Mouse (Mus musculus): ENCODE data around the gene Unc79.

Unc79 gene

DNA sequence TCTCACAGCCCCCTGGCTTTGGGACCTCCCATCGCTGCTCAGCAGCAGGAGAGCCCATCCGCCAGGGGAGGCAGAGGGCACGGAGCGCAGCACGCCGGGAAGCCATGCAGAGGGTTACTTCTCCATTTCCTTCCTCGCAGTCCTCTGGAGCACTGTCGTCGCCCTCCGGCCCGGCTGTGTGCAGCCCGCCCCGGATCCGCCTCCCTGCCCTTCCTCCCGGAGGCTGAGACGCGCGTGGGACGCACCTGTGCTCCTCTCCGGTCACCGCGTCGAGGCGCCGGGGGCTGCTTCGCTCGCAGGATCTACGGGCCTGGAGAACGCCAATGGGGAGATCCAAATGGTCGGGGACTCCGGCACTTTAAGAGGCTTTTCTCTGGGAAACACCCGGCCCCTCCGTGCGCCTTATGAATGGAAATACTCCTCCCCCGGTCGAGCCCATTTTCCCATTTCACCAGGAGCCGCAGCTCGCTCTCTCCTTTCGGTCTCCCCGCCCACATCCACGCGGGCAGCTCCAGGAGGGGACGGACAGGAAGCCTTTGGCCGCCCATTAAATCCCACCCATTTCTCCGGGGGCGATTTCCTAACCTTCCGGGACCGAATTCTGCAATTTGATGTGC lies at the start of gene Unc79:
TSS of gene Unc79 (plus strand) at position 82 of the 617 bp plus-strand sequence.
- DNase-seq (ENCODE audit: low read depth) = no peak

DNA sequence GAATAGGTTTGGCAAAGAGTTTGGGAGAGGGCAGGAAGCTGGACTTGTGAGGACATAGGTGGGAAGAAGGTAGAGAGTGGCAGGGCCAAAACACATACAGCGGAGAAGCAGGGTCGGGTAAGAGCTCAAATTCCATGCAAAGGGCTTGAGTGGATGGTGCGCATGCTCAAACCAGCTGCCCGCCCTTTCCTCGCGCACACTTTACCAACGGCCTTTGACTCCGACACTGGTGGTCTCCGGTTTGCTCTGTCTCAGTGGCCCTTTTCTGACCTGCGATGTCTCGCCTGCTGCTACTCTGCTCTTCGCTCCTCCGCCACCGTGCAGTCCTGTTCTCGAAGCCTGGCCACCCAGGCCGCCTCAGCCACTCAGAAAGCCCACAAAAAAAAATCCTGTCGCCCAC lies 49.6 kb upstream of the Unc79 start, which contains the start of gene Cox8c:
TSS of gene Cox8c (plus strand) at position 226 of the 400 bp plus-strand sequence.
- DNase-seq (ENCODE audit: low read depth) = no peak

DNA sequence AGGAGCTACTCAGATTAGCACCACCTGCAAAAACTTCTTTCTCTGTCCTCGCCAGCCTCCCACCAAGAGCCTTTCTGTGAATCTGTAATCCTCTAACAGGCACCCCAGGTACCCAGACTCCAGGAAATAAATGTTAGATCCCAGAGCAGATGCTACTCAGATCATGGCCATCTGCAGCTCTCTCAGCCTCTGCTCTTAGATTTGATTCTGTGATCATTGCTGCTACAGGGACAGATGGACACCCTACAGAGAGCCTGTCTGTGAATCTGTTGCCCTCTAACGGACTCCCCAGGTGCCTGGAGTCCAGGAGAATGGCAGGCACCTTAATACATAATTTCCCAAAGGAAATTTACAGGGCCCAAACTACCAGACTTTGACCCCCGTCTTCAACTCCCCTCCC lies 40.5 kb upstream of the Unc79 start:
- DNase-seq (ENCODE audit: low read depth) = no peak

DNA sequence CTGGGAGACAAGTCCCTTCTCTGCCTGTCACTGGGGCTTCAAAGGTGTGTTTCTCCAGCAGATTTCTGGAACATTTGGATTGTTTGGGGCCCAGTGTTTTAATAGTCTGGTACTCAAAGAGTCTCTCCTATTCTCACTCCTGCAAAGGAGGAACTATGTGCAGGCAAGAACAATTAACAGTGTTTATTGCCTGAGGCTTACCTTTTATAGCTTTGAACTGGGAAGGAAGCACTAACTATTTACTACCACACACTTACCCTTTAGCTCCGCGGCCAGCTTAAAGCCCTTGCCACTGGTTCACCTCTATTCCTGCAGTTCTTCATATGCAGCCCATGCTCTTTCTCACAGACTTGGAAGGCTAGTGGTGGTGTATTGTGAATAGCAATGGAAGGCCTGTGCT lies 32.6 kb upstream of the Unc79 start:
- no peak for DNase-seq (ENCODE audit: low read depth)

DNA sequence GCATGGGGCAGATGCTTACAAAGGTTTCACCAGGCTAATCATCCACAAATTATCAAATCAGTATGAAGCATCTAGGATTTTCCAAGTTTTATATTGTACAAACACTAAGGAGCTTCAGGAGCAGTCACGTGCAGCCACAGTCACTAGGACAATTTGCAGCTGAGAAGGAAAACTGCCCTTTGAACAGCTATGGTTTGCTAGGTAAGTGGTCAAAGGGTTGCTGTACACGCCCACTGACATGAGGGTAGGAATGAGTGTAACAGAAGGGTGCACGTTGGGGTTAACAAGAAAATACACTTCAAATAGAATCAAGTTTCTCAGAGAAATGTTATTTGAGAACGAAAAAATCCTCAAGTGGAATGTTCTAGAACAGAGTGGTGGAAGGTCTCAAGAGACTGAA lies 18.9 kb upstream of the Unc79 start:
- DNase-seq (ENCODE audit: low read depth) = no peak

DNA sequence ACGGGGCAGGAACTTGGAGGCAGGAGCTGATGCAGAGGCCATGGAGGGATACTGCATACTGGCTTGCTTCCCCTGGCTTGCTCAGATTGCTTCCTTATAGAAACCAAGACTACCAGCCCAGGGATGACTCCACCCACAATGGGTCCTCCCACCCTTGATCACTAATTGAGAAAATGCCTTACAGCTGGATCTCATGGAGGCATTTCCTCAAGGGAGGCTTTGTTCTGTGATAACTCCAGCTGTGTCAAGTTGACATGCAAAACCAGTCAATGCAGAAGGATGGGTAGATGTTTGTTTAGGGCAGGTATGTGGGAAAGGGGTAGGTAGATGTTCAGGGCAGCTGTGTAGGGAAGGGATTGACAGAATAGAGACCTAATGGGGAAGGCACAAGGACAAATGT lies 18.3 kb upstream of the Unc79 start:
- DNase-seq (ENCODE audit: low read depth) = no peak

DNA sequence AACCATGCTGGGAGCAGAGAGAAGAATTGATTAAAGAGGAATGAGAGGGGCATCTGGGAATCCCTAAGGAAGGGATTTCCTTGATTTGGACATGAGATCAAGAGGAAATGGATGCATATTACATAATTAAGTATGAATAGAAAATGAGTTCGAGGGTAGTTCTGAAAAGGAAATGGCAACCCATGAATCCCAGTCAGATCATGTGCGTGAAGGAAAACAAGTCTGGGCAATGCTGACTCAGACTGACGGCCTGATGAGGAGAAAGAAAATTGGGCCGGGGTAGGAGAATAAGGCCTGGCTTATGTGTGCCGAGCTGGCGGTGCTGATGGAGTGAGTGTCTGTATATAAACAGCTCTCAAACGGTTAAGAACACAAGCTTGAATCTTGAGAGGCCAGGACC lies 17.9 kb upstream of the Unc79 start:
- DNase-seq (ENCODE audit: low read depth) = no peak

DNA sequence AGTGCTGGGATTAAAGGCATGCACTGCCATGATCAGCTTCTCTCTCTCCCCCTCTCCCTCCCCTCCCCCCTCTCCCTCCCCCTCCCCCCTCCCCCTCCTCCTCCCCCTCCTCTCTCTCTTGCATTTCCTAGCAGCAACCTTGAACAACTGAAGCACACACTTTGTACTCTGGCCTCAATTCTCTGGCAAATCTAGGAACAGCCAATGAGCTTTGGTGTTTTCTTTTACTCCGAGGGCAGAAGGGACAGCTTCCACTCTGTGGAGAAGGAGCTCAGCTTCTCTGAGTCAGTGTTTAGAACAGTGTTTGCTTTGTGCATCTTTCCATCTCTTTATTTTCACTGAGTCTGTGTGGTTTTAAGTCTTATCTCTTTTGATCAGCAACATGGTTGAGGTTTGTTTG lies 12.8 kb upstream of the Unc79 start:
- no peak for DNase-seq (ENCODE audit: low read depth)

DNA sequence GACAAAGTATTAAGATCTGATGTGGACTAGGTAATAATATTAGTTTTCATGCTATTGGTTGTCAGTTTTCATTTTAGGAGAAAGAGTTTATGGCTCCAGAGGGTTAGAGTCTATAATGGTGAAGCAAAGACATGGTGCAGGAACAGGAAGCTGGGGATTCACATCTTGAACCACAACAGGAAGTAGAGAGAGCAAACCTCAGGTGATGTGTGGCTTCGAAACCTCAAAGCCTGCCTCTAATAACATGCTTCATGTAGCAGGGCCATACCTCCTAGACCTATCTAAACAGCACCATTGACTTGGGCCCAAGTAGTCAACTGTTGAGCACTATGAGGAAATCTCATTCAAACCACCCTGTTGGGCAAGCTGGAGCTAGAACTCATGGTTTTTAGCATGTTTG lies 3.1 kb upstream of the Unc79 start:
- no peak for DNase-seq (ENCODE audit: low read depth)

DNA sequence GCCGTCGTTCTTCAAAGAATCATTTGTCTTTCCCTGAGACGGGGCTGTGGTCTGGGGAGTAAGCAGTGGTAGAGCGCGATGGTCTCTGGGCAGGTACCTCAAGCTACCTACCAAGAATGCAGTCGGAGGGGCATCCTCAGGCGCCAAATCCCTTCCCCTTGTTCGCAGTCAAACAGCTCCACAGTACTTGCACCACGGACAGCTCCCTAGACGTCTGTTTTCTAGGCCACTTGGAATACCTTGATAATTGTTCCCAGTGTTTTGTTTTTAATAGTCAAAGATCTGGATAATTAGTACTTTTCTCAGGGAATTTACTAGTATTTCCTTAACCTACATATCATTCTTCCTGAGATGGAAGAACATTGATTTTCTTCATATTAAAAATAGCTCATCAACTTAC lies 833 bp upstream of the Unc79 start:
- no peak for DNase-seq (ENCODE audit: low read depth)

DNA sequence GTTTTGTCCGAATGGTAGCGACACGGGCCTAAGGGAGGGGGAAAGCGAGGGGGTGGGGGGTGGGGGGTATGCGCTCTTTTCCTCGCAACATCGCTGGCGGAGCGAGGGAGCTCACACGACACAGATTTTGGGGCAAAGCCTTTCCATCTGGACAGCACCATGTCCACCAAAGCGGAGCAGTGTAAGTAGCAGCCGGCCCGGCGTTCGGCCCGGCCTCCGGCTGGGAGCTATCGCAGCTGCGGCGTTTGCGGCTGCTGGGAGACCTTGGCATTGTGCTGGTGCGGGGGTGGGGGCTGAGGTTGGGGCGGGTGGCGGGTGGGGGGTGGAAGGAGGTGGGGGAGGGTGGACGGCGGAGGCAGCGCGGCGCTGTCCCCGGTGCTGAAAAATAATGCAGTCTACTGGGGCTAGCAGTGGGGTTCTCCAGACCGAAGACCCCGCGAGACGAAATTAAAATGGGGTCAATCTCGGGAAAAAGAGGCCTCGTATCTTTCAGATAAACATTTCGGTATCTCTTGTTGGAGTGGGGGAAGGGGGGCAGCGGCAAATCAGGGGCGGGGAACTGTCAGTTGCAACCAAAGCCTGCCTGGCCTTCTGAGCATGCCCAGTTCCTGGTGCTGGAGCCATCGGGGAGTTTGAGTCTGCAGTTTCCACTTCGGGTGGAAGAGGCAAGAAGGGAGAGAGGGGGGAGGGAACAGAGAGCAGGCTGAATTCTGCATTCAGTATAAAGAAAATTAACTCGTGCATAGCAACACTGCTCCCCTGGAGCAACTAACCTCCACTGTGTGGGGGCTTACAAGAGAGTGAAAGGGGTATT lies 943 bp downstream of the Unc79 start:
- no peak for DNase-seq (ENCODE audit: low read depth)

DNA sequence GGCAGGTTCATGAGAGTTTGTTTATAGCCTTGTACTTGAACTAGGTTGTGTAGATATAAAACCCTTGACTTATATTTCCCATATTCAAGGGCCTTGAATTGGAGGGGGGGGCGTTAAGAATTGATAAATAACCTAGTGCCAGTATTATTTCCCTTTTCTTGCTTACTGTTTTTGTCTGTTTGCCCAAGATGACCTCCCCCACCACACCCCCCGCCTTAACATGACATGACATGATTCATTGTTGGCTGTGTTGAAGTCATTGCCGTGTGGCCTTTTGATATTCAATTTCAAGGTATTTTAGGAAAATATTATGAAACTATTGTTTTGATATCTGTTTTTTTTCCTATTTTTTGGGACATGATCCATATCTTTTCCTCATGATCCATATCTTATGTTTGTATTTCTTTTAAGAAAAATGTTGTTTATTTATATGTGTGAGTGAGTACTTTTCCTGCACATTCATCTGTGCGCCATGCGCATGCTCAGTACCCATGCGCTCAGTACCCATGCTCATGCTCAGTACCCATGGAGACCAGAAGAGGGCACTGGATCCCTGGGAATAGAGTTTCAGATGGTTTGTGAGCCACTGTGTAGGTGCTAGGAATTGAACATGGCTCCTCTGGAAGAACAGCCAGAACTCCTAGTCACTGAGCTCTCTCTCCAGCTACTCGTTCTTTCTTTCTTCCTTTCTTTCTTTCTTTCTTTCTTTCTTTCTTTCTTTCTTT lies 11.6 kb downstream of the Unc79 start:
- no peak for DNase-seq (ENCODE audit: low read depth)

DNA sequence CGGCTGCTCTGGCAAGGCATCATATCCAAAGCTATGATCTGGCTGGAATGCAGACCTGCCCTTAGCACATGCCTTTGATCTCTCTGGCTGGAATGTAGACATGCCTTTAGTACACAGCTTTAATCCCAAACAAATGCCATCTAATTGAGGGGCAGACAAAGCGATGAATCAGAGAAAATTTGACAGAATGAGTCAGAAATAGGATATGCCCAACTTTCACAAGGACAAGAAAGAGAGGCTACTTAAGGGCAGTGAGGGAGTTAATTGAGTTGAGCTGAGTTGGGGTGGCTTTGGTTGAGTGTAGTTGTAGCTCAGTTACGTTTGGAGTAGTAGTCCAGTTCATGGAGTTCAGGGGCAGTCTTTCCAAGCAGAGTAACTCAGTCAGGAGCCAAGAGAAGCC lies 12.4 kb downstream of the Unc79 start:
- DNase-seq (ENCODE audit: low read depth) = no peak

DNA sequence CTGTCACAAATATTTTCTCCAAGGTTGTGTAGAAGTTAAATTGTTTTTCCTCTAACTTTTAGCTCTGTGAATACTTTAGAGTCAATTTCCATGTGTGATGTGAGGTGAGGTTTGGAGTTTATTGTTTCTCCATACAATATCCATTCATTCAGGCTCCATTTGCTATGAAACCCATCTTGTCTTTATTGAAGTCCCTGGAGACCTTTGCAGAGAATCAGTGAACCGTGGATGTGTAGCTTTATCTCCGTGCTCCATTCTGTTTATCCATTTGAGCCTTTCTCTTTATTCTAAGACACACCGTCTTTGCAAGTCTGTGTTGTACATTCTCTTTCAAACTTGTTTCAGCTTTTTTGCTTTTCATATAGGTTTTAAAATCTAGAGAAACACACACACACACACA lies 15.8 kb downstream of the Unc79 start:
- DNase-seq (ENCODE audit: low read depth) = no peak

DNA sequence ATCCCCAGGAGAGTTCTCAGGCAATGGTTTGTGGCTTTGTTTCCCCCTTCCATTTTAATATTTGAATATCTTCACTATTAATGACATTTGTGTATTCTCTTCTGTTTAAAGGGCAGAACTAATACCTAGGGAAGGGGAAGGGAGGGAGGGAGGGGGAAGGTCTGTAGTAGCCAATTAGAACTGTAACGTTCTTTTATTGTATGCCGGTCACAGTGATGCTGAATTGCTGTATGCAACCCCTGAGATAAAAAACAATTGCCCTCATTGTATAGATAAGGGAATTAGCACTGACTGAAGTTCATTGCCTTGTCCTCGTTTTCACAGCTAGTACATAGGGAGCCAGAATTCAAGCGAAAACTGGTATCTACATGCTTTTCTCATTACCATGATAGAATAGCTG lies 31.9 kb downstream of the Unc79 start:
- DNase-seq (ENCODE audit: low read depth) = no peak

DNA sequence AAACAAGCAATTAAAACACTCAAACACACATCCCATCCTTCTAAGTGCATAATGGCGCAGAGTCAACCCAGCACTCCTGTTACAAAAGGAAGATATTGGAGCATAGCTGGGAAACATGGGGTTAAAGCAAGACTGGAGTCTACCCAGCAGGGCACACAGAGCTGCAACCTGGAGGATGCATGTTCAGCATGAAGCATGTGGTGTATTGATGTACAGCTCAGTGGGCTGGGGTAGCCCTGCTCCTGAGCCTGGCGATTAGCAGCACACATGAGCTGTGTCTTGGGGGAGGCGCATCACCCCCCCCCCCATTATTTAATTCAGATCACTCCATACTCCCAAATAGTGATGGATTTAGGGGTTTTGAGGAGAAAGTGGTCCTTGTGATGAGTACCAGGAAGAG lies 32.9 kb downstream of the Unc79 start:
- DNase-seq (ENCODE audit: low read depth) = no peak

DNA sequence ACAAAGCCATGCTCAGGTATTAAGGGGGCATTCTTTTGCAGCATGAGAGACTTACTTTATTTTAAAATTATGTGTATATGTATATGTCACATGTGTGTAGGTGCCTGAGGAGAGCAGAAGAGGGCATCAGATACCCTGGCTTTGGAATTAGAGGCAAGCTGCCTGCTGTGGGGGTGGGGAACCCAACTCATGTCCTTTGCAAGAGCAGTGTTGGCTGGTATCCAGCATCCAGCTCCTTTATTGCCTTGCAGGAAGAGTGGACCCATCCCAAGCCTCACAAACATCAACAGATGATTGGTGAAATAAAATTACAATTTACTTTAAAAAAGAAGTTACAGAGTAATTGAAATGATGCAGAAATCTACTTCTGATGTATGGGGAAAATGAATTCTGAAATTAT lies 36.7 kb downstream of the Unc79 start:
- DNase-seq (ENCODE audit: low read depth) = no peak

DNA sequence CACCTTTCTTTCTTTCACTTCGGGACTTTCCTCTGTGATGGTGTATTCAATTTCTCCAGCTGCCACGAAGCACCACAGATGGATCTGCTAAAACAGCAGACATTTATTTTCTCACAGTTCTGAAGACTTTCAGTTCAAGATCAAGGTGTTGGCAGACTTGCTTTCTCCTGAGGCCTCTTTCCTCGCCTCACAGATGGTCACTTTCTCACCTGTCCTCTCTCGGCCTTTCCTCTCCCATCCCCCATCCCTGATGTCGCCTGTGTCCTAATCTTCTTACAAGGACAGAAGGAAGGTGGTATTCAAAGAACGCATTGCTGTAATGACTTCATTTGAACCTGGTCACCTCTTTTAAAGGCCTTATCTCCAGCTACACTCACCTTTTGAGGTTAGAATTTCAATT lies 39.1 kb downstream of the Unc79 start:
- no peak for DNase-seq (ENCODE audit: low read depth)

DNA sequence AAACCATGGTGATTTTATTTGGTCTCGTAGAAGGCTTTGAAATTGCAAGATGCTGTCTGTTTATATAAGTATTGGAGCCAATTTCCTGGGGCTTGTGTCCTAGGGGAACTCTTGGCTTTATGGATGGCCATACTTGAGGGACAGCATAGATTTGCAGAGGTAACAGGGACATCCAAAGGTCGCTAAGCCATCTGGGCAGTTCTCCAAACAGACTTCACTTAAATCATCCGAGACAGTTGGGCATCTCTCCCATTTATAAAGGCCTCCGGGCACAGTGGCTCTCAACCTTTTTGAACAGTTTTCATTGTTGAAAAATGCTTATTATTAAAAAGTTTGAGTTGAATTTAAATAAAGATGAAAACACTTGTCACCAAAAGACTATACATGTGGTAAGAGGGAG lies 59.8 kb downstream of the Unc79 start:
- no peak for DNase-seq (ENCODE audit: low read depth)

DNA sequence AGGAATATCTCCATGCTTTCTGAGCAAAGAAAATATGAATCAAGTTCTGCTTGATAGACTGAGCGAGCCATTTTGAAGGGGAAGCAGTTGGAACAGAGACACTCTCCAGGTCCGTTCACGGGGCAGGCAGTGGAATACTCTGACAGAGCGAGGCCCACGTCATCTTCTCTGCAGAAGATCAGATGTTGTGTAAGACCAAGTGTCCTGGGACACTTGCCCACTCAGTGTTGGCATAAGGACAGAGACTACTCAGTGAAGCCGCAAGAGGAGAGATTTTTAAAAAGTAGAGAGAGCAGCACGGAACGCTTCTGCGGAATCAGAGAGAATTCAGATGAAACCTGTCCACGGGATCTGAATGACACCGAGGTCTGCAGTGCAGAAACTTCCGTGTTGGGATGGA lies 69.5 kb downstream of the Unc79 start:
- no peak for DNase-seq (ENCODE audit: low read depth)

DNA sequence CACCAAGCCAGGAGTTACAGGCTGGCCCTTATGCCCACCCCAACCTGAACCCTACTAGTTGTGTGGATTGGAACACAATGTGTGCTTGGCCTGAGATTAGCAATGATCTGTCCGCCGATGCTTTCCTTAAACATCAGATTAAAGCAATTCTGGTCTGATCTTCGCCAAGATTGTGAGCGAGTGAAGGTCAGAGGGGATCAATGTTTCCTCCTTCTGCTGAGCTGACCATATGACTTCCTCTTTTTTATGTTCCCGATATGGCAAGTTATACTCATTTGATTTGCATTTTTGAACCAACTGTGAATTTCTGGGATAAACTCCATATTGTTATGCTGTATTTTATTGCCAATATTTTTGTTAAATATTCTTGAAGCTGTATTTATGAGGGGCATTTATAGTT lies 88.0 kb downstream of the Unc79 start:
- DNase-seq (ENCODE audit: low read depth) = no peak

DNA sequence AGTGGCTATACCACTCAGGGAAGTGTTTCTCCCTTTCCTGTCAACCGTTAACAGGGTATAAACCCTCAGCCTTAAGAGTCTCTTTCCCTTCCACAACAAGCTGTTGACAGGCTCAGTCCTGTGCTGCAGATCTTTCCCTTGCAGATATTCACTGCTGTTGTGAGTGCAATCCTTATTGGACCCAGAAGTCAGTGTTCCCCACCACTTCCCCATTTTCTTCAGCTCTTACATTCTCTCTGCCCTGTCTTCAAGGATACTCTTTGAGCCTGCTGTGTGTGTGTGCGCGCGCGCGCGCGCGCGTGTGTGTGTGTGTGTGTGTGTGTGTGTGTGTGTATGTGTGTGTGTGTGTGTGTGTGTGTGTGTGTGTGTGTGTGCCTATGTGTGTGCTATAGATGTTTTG lies 90.7 kb downstream of the Unc79 start:
- no peak for DNase-seq (ENCODE audit: low read depth)

DNA sequence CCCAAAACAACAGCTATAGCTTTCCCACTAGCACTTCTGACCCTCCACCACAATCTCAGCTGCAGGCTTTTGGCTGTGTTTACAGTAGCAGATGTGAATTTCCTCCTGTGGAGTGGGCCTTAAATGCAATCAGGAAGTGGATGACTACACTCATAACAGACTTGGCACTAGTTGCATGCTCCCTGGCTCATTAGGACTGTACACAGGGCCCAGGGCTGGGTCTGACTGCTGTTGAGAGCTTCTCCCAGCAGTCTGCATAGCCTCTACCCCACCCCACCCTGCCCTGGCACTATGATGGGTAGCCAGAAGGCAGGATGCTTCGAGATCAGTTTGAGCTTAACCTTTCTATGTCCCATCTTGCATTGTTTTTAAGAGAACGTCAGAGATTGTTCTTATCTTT lies 91.5 kb downstream of the Unc79 start:
- DNase-seq (ENCODE audit: low read depth) = no peak
